Mouse (Mus musculus): ENCODE results near the gene Hipk4.

DNA sequence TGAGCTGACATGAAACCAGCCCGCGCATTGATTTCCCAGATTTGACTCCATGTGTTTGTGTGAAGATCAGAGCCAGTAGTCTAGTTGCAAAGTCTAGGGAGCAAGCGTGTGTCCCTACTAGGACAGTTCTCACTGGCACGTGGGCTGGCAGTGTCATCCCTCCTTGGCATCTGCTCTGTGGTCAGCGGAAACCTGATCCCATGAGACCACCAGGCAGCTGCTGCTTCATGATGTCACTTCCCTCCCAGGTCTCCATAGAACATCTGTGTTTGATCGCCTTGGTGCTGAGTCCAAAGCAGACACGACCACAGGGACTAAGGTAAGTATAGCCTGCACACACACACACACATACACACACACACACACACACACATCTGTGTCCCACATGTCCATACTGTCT, 55.4 kb downstream of the Hipk4 start:
- TF ChIP-seq GATA1 (IDR thresholded peaks at IDR 0.05; ENCODE audit: borderline replicate concordance, low read length) = no peak
- no peak for TF ChIP-seq FLI1 (IDR thresholded peaks at IDR 0.05; ENCODE audit: low read length)

Measured in megakaryocyte, embryonic 14.5 days (primary cell).